Mouse (Mus musculus) R1 (cell line): ENCODE data around the gene Gulp1.

Source experiments
- DNase-seq: peaks from one replicate; pipeline ENCODE4 v3.0.0-alpha.2; 2018; ENCODE audit warnings: low read depth, low spot score

Gulp1 gene

DNA sequence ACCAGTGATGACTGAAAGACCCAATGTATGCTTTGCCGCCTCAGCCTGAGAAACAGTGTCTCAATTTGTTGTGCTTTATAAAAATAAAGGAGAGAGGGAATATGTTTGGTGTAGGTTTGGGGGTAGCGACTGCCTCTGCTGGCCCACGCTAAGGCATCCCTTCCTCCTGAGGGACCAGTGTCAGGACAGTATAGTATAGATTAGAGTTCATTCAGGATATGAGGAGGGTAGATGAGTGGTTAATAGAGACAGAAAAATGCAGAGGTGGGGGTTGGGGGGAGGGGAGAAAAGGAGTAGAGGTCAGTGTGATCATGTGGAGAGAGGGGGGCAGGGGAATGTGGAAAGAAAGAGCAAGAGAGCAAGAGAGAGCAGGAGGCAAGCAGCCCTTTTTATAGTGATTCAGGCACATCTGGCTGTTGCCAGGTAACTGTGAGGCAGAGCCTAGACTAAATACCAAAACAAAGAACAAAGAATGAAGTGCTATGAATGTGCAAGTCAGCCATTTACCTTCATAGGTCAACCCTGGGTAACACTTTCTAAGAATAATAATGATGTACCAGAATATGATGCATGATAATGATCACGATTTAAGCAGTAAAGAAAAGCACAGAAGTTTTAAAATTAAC, 169.6 kb downstream of the Gulp1 start:
- DNase-seq: peak; percentile 46

DNA sequence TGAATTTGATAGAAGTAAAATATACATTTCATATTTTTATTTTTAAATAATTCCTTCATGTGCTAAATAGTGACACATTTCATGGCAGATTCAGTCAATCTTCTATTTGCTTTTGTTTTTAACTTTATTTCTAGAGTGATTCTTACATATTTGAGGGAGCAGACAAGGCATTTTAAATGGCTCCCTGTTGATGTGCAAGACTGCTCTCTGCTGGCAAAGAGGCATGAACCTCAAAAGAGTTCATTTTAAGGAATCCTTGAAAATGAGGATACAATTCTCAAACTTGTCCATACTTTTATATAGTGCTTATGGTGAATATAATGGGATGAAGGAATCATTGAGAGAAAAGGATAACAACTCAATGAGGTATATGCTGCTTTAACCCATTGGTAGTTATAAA, 189.9 kb downstream of the Gulp1 start:
- peak; percentile 4 for DNase-seq

DNA sequence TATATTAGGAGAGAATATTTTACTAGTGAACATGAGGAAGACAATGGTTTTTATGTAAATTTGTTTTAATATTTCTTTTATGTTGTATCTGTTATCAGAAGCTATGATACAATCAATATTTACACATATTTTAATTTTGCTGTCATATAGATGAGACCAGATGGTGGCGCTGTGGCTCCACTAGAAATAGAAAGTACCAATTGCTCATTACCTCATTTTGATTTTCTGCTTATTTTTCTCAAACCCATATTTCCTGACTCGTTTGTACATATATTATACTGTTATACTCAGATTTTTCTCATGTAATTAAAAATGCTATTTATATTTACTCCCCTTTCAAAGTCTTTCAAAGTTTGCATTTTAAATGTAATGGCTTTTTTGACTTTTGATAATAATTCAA, 194.4 kb downstream of the Gulp1 start:
- peak; percentile 18 for DNase-seq

DNA sequence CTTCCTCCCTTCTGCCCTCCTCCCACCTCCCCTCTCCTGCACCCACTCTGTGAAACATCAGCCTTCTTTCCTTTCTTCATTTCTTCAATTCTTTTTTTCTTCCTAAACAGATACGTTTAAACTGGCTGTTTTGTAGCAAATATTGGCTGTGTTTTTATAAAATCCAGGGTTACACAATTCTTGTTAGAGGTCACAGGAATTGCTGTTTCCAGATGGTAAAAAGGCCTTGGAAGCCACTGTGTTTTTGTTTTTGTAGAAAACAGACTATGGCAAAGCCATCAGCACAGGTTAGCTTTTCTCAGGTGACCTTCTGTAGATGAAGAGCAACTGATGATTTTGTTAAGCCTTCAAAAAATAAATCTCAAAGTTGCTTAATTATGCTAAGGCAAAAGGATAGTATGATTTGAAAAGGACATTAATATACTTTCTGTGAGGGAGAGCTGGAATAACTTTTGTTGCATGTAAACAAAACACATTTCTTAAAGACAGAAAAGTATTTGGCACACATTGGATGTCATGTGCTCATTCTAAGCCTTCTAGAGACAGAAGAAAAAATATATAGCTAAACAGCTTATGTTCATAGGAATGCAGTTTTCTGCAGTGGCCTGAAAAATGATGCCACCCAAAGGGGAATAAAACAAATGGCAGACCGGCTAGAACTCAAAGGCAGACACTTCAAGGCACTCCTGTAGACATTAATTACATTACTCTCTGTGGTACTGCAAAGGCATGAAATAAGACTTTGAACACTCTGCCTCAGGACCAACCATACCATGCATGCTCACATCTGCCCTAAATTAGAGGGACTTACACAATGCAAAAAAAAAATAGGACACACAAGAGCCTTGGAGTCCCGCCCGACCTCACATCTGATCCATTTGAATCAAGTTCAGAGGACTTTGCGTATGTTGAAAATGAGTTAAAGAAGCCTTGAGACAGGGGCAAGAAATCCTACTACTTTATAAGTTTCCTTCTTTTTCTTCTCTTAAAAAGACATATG, 199.7 kb downstream of the Gulp1 start:
- no peak for DNase-seq

DNA sequence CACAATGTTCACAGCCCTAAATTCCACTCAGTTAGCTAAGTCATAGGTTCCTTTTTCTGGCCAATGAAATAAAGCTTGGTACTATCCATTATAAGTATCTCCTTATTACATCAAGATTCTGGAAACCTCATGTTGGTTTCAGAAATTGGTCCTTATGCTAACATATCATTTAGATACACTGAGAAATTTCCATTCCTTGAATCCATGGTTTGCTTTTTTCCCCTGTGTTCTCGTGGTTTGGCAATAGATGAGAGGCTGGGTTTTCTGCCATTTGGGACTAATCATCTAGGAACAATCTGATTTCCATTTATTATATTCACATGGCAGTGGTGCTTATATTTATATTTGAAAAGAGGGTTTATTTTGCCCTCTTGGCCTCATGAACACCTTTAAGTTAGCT, 226.9 kb downstream of the Gulp1 start:
- DNase-seq: no peak

DNA sequence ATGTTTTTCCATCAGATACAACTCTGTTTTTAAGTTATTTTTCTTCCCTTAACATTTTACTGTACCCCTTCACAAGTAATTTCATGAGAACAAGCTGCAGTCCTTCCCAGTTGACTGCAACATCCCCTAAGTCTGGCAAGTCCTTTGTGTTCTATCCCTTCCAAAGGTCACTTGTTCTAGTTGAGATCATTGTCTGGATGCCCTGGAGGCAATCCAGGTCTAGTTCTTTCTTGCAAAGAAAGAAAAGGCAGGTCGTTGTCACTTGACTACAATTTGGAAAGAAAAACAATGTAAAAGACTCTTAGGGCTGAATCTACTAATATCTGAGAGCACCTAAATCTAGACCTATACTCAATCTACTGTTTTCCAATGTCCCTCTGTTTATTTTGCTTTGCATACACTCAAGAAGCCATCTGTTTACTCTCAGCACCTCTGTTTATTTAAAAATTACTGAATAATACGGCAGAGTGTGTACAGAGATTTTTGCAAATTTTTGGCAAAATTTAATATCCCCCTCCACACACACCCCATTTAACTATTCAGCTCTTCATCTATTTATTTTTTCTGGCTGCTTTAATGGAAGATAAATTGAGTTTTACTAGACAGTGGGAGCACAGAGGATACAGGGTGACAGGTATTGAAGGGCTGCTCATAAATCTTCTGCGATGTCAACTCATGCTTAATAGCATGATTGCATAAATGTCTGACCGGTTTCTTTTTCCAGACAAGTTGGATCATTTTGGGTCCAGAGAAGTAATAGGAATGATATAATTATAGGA, 252.5 kb downstream of the Gulp1 start:
- DNase-seq: no peak

DNA sequence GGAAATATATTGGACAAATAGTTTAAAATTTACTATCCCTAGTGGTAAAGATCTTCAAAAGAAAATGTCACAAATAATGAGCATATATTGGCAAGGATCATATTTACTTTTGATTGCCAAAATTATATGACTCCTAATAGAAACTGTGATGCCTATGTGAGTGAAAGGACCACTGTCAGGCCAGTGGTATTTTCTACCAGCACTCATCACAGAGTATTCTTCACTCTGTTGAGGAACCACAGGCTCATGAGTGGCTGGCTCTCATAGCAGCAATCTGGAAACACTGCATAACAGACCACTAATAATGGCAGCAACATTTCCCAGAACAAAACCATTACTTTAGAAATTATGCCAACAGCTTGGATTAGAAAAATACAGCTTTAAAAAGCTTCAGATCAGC, 255.1 kb downstream of the Gulp1 start:
- no peak for DNase-seq

DNA sequence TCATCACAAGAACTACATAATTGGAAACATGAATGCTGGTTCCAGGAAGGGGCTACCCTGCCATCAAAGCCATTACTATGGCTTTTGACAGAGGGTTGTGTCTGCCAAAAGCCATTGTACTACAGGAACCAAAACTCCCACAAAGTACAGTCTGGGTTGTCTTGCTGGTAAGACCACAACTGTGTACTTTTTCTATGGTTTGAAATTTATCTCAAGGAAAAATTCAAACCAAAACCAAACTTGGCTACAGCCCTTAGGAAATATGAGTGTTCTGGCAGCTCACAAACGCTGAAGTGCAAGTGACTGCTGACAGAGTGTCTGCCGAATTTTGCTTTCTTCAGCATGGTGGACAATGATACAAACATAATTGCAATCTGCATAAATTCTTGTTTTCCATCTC, 259.0 kb downstream of the Gulp1 start:
- DNase-seq: no peak

DNA sequence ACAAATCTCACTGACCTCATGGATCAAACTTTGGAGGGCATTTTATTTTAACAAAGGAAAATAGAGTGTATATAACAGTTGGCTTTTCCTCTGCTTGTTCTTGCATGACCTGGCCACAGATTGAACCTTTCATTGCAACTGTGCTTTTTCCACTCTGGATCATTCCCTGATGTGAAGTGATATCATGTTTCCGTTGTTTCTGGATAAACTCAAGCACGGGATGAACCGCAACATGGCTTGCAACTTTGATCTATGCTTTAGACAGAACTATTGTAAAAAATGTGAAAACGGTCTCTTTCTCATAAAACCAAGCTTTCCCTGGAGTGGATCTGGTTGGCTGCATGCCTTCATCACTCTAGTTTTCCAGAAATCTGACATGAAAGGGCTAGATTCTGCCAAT, 282.6 kb downstream of the Gulp1 start:
- no peak for DNase-seq
